Mouse (Mus musculus): ENCODE measurements around the gene Spopl. TPM values are rescaled to one million over a fixed set of nuclear protein-coding genes. Genes with fewer than 3 reads are reported as not detected.
"Not testable (repeated sequence)": the region's sequence is repeated elsewhere in the genome, so short reads cannot be mapped to it uniquely, and the experiment has no call there.

Spopl gene
- polyA plus RNA-seq, 1 experiment from 2014 or later, result 8.9 TPM

- Histone ChIP-seq H3K36me3 (ENCODE audit: control insufficient read depth, insufficient read depth, low read length) (no peaks in the 10 kb centered on the region), H3K4me1 (ENCODE audit: control insufficient read depth, insufficient read depth, low read length) (no peaks in the 10 kb centered on the region), H3K27me3 (ENCODE audit: control insufficient read depth, insufficient read depth, low read length) (no peaks in the 10 kb centered on the region), H3K4me2 (ENCODE audit: low read depth, severe bottlenecking) (no peak overlapping the region), H3K27ac (replicated peaks; ENCODE audit: low read depth, low read length) (no peak overlapping the region), H3K9ac (ENCODE audit: low read length) (no peak overlapping the region), H3K9me3 (ENCODE audit: control insufficient read depth, low read length) (no peaks in the 10 kb centered on the region), H3K4me3 (ENCODE audit: low read depth, low read length) (no peak overlapping the region)
- 92% methylated on average over 2 of the region's 2 CpGs for WGBS
- ATAC-seq (ENCODE audit: insufficient number of reproducible peaks, low FRiP score, low TSS enrichment, low read depth) (no peak), DNase-seq (ENCODE audit: low spot score) (no peak)
These were observed 6.7 kb downstream of the Spopl start for GRCm38 (mm10) chr2:23565081-23565801.

GRCm38 (mm10) chr2:23562898-23563297 lies 9.0 kb downstream of the Spopl start:
- ATAC-seq (ENCODE audit: insufficient number of reproducible peaks, low FRiP score, low TSS enrichment, low read depth) (no peak), DNase-seq (ENCODE audit: low spot score) (no peak)
- no peak overlapping the region for H3K9ac ChIP-seq (ENCODE audit: low read length)
- H3K36me3 ChIP-seq (ENCODE audit: control insufficient read depth, insufficient read depth, low read length), result no peaks in the 10 kb centered on the region
- no peak overlapping the region for H3K4me2 ChIP-seq (ENCODE audit: low read depth, severe bottlenecking)
- no peaks in the 10 kb centered on the region for H3K4me1 ChIP-seq (ENCODE audit: control insufficient read depth, insufficient read depth, low read length)
- WGBS, result 90% methylated on average over 3 of the region's 3 CpGs
- H3K4me3 ChIP-seq (ENCODE audit: low read depth, low read length), result no peak overlapping the region
- no peaks in the 10 kb centered on the region for H3K9me3 ChIP-seq (ENCODE audit: control insufficient read depth, low read length)
- no peaks in the 10 kb centered on the region for H3K27me3 ChIP-seq (ENCODE audit: control insufficient read depth, insufficient read depth, low read length)
- no peak overlapping the region for H3K27ac ChIP-seq (replicated peaks; ENCODE audit: low read depth, low read length)

- Histone ChIP-seq H3K27ac (replicated peaks; ENCODE audit: low read depth, low read length) (no peak overlapping the region), H3K4me3 (ENCODE audit: low read depth, low read length) (no peak overlapping the region), H3K4me1 (ENCODE audit: control insufficient read depth, insufficient read depth, low read length) (no peaks in the 10 kb centered on the region), H3K9ac (ENCODE audit: low read length) (no peak overlapping the region), H3K36me3 (ENCODE audit: control insufficient read depth, insufficient read depth, low read length) (no peaks in the 10 kb centered on the region), H3K9me3 (ENCODE audit: control insufficient read depth, low read length) (no peaks in the 10 kb centered on the region), H3K27me3 (ENCODE audit: control insufficient read depth, insufficient read depth, low read length) (no peaks in the 10 kb centered on the region), H3K4me2 (ENCODE audit: low read depth, severe bottlenecking) (no peak overlapping the region)
- 89% methylated on average over 2 of the region's 2 CpGs for WGBS
- ATAC-seq (ENCODE audit: insufficient number of reproducible peaks, low FRiP score, low TSS enrichment, low read depth), result no peak
- DNase-seq (ENCODE audit: low spot score), result no peak
These were observed 12.7 kb downstream of the Spopl start for GRCm38 (mm10) chr2:23559186-23559585.

- no peak overlapping the region for H3K9ac ChIP-seq (ENCODE audit: low read length)
- H3K4me3 ChIP-seq (ENCODE audit: low read depth, low read length), result no peak overlapping the region
- no peak for ATAC-seq (ENCODE audit: insufficient number of reproducible peaks, low FRiP score, low TSS enrichment, low read depth)
- no peak overlapping the region for H3K4me2 ChIP-seq (ENCODE audit: low read depth, severe bottlenecking)
- WGBS, result 83% methylated on average over 1 of the region's 1 CpGs
- H3K9me3 ChIP-seq (ENCODE audit: control insufficient read depth, low read length), result no peaks in the 10 kb centered on the region
- no peak for DNase-seq (ENCODE audit: low spot score)
- H3K4me1 ChIP-seq (ENCODE audit: control insufficient read depth, insufficient read depth, low read length), result no peaks in the 10 kb centered on the region
- H3K27me3 ChIP-seq (ENCODE audit: control insufficient read depth, insufficient read depth, low read length), result no peaks in the 10 kb centered on the region
- no peaks in the 10 kb centered on the region for H3K36me3 ChIP-seq (ENCODE audit: control insufficient read depth, insufficient read depth, low read length)
- no peak overlapping the region for H3K27ac ChIP-seq (replicated peaks; ENCODE audit: low read depth, low read length)
These were observed 20.7 kb downstream of the Spopl start for GRCm38 (mm10) chr2:23551235-23551634.

GRCm38 (mm10) chr2:23547220-23547619 lies 24.7 kb downstream of the Spopl start:
- ATAC-seq (ENCODE audit: insufficient number of reproducible peaks, low FRiP score, low TSS enrichment, low read depth) (no peak), DNase-seq (ENCODE audit: low spot score) (no peak)
- Histone ChIP-seq H3K27me3 (ENCODE audit: control insufficient read depth, insufficient read depth, low read length) (no peaks in the 10 kb centered on the region), H3K36me3 (ENCODE audit: control insufficient read depth, insufficient read depth, low read length) (no peaks in the 10 kb centered on the region), H3K9ac (ENCODE audit: low read length) (no peak overlapping the region), H3K4me3 (ENCODE audit: low read depth, low read length) (no peak overlapping the region), H3K27ac (replicated peaks; ENCODE audit: low read depth, low read length) (no peak overlapping the region), H3K4me1 (ENCODE audit: control insufficient read depth, insufficient read depth, low read length) (no peaks in the 10 kb centered on the region), H3K4me2 (ENCODE audit: low read depth, severe bottlenecking) (no peak overlapping the region), H3K9me3 (ENCODE audit: control insufficient read depth, low read length) (no peaks in the 10 kb centered on the region)
- WGBS, result 100% methylated on average over 1 of the region's 1 CpGs

GRCm38 (mm10) chr2:23539967-23540366 lies 31.9 kb downstream of the Spopl start:
- ATAC-seq (ENCODE audit: insufficient number of reproducible peaks, low FRiP score, low TSS enrichment, low read depth) (no peak), DNase-seq (ENCODE audit: low spot score) (no peak)
- Histone ChIP-seq H3K27me3 (ENCODE audit: control insufficient read depth, insufficient read depth, low read length) (no peaks in the 10 kb centered on the region), H3K4me2 (ENCODE audit: low read depth, severe bottlenecking) (no peak overlapping the region), H3K4me1 (ENCODE audit: control insufficient read depth, insufficient read depth, low read length) (no peaks in the 10 kb centered on the region), H3K36me3 (ENCODE audit: control insufficient read depth, insufficient read depth, low read length) (no peaks in the 10 kb centered on the region), H3K4me3 (ENCODE audit: low read depth, low read length) (no peak overlapping the region), H3K9ac (ENCODE audit: low read length) (no peak overlapping the region), H3K9me3 (ENCODE audit: control insufficient read depth, low read length) (no peaks in the 10 kb centered on the region), H3K27ac (replicated peaks; ENCODE audit: low read depth, low read length) (no peak overlapping the region)
- WGBS, result 88% methylated on average over 4 of the region's 4 CpGs

GRCm38 (mm10) chr2:23527717-23528116 lies 44.2 kb downstream of the Spopl start:
- not testable (repeated sequence) for H3K4me1 ChIP-seq (ENCODE audit: control insufficient read depth, insufficient read depth, low read length); ATAC-seq (ENCODE audit: insufficient number of reproducible peaks, low FRiP score, low TSS enrichment, low read depth); H3K36me3 ChIP-seq (ENCODE audit: control insufficient read depth, insufficient read depth, low read length); H3K27ac ChIP-seq (replicated peaks; ENCODE audit: low read depth, low read length); H3K9ac ChIP-seq (ENCODE audit: low read length); H3K9me3 ChIP-seq (ENCODE audit: control insufficient read depth, low read length); H3K27me3 ChIP-seq (ENCODE audit: control insufficient read depth, insufficient read depth, low read length); DNase-seq (ENCODE audit: low spot score); H3K4me3 ChIP-seq (ENCODE audit: low read depth, low read length); H3K4me2 ChIP-seq (ENCODE audit: low read depth, severe bottlenecking)
- WGBS, result 97% methylated on average over 2 of the region's 2 CpGs

- ATAC-seq (ENCODE audit: insufficient number of reproducible peaks, low FRiP score, low TSS enrichment, low read depth) (no peak), DNase-seq (ENCODE audit: low spot score) (no peak)
- no peaks in the 10 kb centered on the region for H3K9me3 ChIP-seq (ENCODE audit: control insufficient read depth, low read length)
- no peak overlapping the region for H3K27ac ChIP-seq (replicated peaks; ENCODE audit: low read depth, low read length)
- no peaks in the 10 kb centered on the region; the same call in 1 of the 2 replicates for H3K36me3 ChIP-seq (ENCODE audit: control insufficient read depth, insufficient read depth, low read length)
- no peak overlapping the region for H3K4me2 ChIP-seq (ENCODE audit: low read depth, severe bottlenecking)
- no peaks in the 10 kb centered on the region for H3K27me3 ChIP-seq (ENCODE audit: control insufficient read depth, insufficient read depth, low read length)
- no peaks in the 10 kb centered on the region for H3K4me1 ChIP-seq (ENCODE audit: control insufficient read depth, insufficient read depth, low read length)
- no peak overlapping the region for H3K4me3 ChIP-seq (ENCODE audit: low read depth, low read length)
- no peak overlapping the region for H3K9ac ChIP-seq (ENCODE audit: low read length)
- 92% methylated on average over 3 of the region's 3 CpGs for WGBS
These were observed 66.8 kb downstream of the Spopl start for GRCm38 (mm10) chr2:23505141-23505540.

GRCm38 (mm10) chr2:23481715-23482114 lies 90.2 kb downstream of the Spopl start:
- no peak overlapping the region for H3K9ac ChIP-seq (ENCODE audit: low read length)
- ATAC-seq (ENCODE audit: insufficient number of reproducible peaks, low FRiP score, low TSS enrichment, low read depth), result no peak
- no peak overlapping the region for H3K4me3 ChIP-seq (ENCODE audit: low read depth, low read length)
- H3K27me3 ChIP-seq (ENCODE audit: control insufficient read depth, insufficient read depth, low read length), result no peaks in the 10 kb centered on the region
- no peaks in the 10 kb centered on the region for H3K4me1 ChIP-seq (ENCODE audit: control insufficient read depth, insufficient read depth, low read length)
- H3K4me2 ChIP-seq (ENCODE audit: low read depth, severe bottlenecking), result no peak overlapping the region
- no peaks in the 10 kb centered on the region; the same call in 1 of the 2 replicates for H3K9me3 ChIP-seq (ENCODE audit: control insufficient read depth, low read length)
- H3K36me3 ChIP-seq (ENCODE audit: control insufficient read depth, insufficient read depth, low read length), result no peaks in the 10 kb centered on the region
- DNase-seq (ENCODE audit: low spot score), result no peak
- H3K27ac ChIP-seq (replicated peaks; ENCODE audit: low read depth, low read length), result no peak overlapping the region
- 86% methylated on average over 1 of the region's 1 CpGs for WGBS
